Mouse (Mus musculus) megakaryocyte progenitor cell, adult 5-6 weeks (primary cell): ENCODE data around the gene Slc29a2. TPM values are rescaled to one million over a fixed set of nuclear protein-coding genes. Genes with fewer than 3 reads are reported as not detected.

Experiments
- total RNA-seq, 2 experiments: library from RNA; stranded (forward) in 1 of 2; stranded (reverse) in 1 of 2; fragments of 157-497, 149-512 nt in 1 of 2; fragments of 200-1000 nt in 1 of 2; gene quantifications; 2 replicates each; pipeline versions ENCODE4 v1.2.3 to v1.2.4; 2015 to 2017

The Slc29a2 gene
- total RNA-seq, 2 experiments from 2014 or later: 2.9 to 3.6 TPM

Other genes with a start within 250 kb of the Slc29a2 start
- gene Rbm4, start 230.0 kb upstream of the Slc29a2 start, total RNA-seq (2015): 34.2 and 37.0 TPM in 2 replicates
- gene Rbm4, start 230.0 kb upstream of the Slc29a2 start, total RNA-seq (2017): 57.1 and 89.5 TPM in 2 replicates
- 23.2 and 23.5 TPM in 2 replicates for gene Gm21992, start 212.2 kb upstream of the Slc29a2 start, total RNA-seq (2015)
- 18.2 and 35.5 TPM in 2 replicates for gene Gm21992, start 212.2 kb upstream of the Slc29a2 start, total RNA-seq (2017)
- 42.7 and 45.9 TPM in 2 replicates for gene Rbm14, start 212.2 kb upstream of the Slc29a2 start, total RNA-seq (2015)
- gene Rbm14, start 212.2 kb upstream of the Slc29a2 start, total RNA-seq (2017): 18.9 and 20.8 TPM in 2 replicates
- 30.0 and 30.6 TPM in 2 replicates for gene Ccs, start 184.5 kb upstream of the Slc29a2 start, total RNA-seq (2015)
- gene Ccs, start 184.5 kb upstream of the Slc29a2 start, total RNA-seq (2017): 31.9 and 32.3 TPM in 2 replicates
- gene Ccdc87, start 184.5 kb upstream of the Slc29a2 start, total RNA-seq (2015): not detected in 2 replicates
- not detected in 2 replicates for gene Ccdc87, start 184.5 kb upstream of the Slc29a2 start, total RNA-seq (2017)
- gene Ctsf, start 168.7 kb upstream of the Slc29a2 start, total RNA-seq (2015): 2.0 and 6.8 TPM in 2 replicates
- 2.9 and 11.5 TPM in 2 replicates for gene Ctsf, start 168.7 kb upstream of the Slc29a2 start, total RNA-seq (2017)
- gene Actn3, start 146.0 kb upstream of the Slc29a2 start, total RNA-seq (2015): 0.20 TPM in 1 of 2 replicates, not detected in the other
- gene Actn3, start 146.0 kb upstream of the Slc29a2 start, total RNA-seq (2017): not detected in 2 replicates
- gene Zdhhc24, start 145.2 kb upstream of the Slc29a2 start, total RNA-seq (2015): 6.8 TPM in 2 replicates
- gene Zdhhc24, start 145.2 kb upstream of the Slc29a2 start, total RNA-seq (2017): 3.6 and 6.8 TPM in 2 replicates
- 0.59 and 0.88 TPM in 2 replicates for gene Bbs1, start 117.2 kb upstream of the Slc29a2 start, total RNA-seq (2015)
- gene Bbs1, start 117.2 kb upstream of the Slc29a2 start, total RNA-seq (2017): 2.2 and 3.2 TPM in 2 replicates
- 29.5 and 31.6 TPM in 2 replicates for gene Dpp3, start 95.6 kb upstream of the Slc29a2 start, total RNA-seq (2015)
- 46.3 and 47.9 TPM in 2 replicates for gene Dpp3, start 95.6 kb upstream of the Slc29a2 start, total RNA-seq (2017)
- not detected in 2 replicates for gene Peli3, start 80.7 kb upstream of the Slc29a2 start, total RNA-seq (2015)
- not detected in 2 replicates for gene Peli3, start 80.7 kb upstream of the Slc29a2 start, total RNA-seq (2017)
- gene Mrpl11, start 61.7 kb upstream of the Slc29a2 start, total RNA-seq (2015): 32.3 and 32.4 TPM in 2 replicates
- gene Mrpl11, start 61.7 kb upstream of the Slc29a2 start, total RNA-seq (2017): 51.6 and 63.6 TPM in 2 replicates
- not detected in 2 replicates for gene Npas4, start 33.5 kb upstream of the Slc29a2 start, total RNA-seq (2015)
- not detected in 2 replicates for gene Npas4, start 33.5 kb upstream of the Slc29a2 start, total RNA-seq (2017)
- 0.99 TPM in 1 of 2 replicates, not detected in the other for gene B4gat1, start 15.0 kb downstream of the Slc29a2 start, total RNA-seq (2015)
- gene B4gat1, start 15.0 kb downstream of the Slc29a2 start, total RNA-seq (2017): 0.75 TPM in 1 of 2 replicates, not detected in the other
- gene AC124502.3, start 15.0 kb downstream of the Slc29a2 start, total RNA-seq (2015): 6.1 and 6.4 TPM in 2 replicates
- 8.0 and 8.2 TPM in 2 replicates for gene AC124502.3, start 15.0 kb downstream of the Slc29a2 start, total RNA-seq (2017)
- 12.8 and 19.7 TPM in 2 replicates for gene Brms1, start 17.5 kb downstream of the Slc29a2 start, total RNA-seq (2015)
- 36.6 and 39.8 TPM in 2 replicates for gene Brms1, start 17.5 kb downstream of the Slc29a2 start, total RNA-seq (2017)
- gene Rin1, start 26.6 kb downstream of the Slc29a2 start, total RNA-seq (2015): 0.17 and 0.22 TPM in 2 replicates
- gene Rin1, start 26.6 kb downstream of the Slc29a2 start, total RNA-seq (2017): 0.12 and 0.47 TPM in 2 replicates
- 0.20 and 0.30 TPM in 2 replicates for gene Cd248, start 44.2 kb downstream of the Slc29a2 start, total RNA-seq (2015)
- gene Cd248, start 44.2 kb downstream of the Slc29a2 start, total RNA-seq (2017): 0.20 and 0.25 TPM in 2 replicates
- 0.02 TPM in 1 of 2 replicates, not detected in the other for gene Tmem151a, start 61.7 kb downstream of the Slc29a2 start, total RNA-seq (2015)
- gene Tmem151a, start 61.7 kb downstream of the Slc29a2 start, total RNA-seq (2017): not detected in 2 replicates
- gene Yif1a, start 64.7 kb downstream of the Slc29a2 start, total RNA-seq (2015): 44.2 and 45.3 TPM in 2 replicates
- 9.1 and 12.3 TPM in 2 replicates for gene Yif1a, start 64.7 kb downstream of the Slc29a2 start, total RNA-seq (2017)
- 0.17 and 0.66 TPM in 2 replicates for gene Cnih2, start 74.7 kb downstream of the Slc29a2 start, total RNA-seq (2015)
- not detected in 2 replicates for gene Cnih2, start 74.7 kb downstream of the Slc29a2 start, total RNA-seq (2017)
- gene Rab1b, start 83.2 kb downstream of the Slc29a2 start, total RNA-seq (2015): 50.8 and 56.7 TPM in 2 replicates
- 78.1 and 106 TPM in 2 replicates for gene Rab1b, start 83.2 kb downstream of the Slc29a2 start, total RNA-seq (2017)
- gene Klc2, start 94.7 kb downstream of the Slc29a2 start, total RNA-seq (2015): 1.2 and 1.6 TPM in 2 replicates
- 2.7 and 3.8 TPM in 2 replicates for gene Klc2, start 94.7 kb downstream of the Slc29a2 start, total RNA-seq (2017)
- gene Pacs1, start 249.3 kb downstream of the Slc29a2 start, total RNA-seq (2015): 14.8 and 16.2 TPM in 2 replicates
- 5.1 and 7.1 TPM in 2 replicates for gene Pacs1, start 249.3 kb downstream of the Slc29a2 start, total RNA-seq (2017)